Mouse (Mus musculus): Measurements from ENCODE around the gene Sh3bp5.

- no peak for TF ChIP-seq CTCF (IDR thresholded peaks at IDR 0.05; ENCODE audit: borderline replicate concordance, insufficient read depth, low read depth, low read length)
- no peak for TF ChIP-seq POLR2A (IDR thresholded peaks at IDR 0.05; ENCODE audit: borderline replicate concordance, insufficient read depth, low read length)
Observed at GRCm38 (mm10) chr14:31382276-31382675, 53.6 kb downstream of the Sh3bp5 start.

All from cerebellum, adult 2 months (tissue).